Mouse (Mus musculus) megakaryocyte progenitor cell, adult 5-6 weeks (primary cell): ENCODE measurements around the gene Ncor2. TPM values are rescaled to one million over a fixed set of nuclear protein-coding genes. Genes with fewer than 3 reads are reported as not detected.
A peak's percentile ranks its signal among the peaks of the same experiment; 100 is the strongest.

Source experiments
- ATAC-seq: replicated peaks from 2 replicates; pipeline ENCODE4 v1.8.0; 2016; ENCODE audit warnings: mild to moderate bottlenecking, moderate TSS enrichment, inconsistent platforms; ENCODE audit not compliant: poor library complexity
- total RNA-seq, 2 experiments: library from RNA; stranded (forward) in 1 of 2; stranded (reverse) in 1 of 2; fragments of 157-497, 149-512 nt in 1 of 2; fragments of 200-1000 nt in 1 of 2; gene quantifications; 2 replicates each; pipeline versions ENCODE4 v1.2.3 to v1.2.4; 2015 to 2017

Gene Ncor2
- total RNA-seq, 2 experiments from 2014 or later: 10.9 to 50.1 TPM

- ATAC-seq: no peak
Observed at GRCm38 (mm10) chr5:125193478-125194439, 14.7 kb upstream of the Ncor2 start.

- no peak for ATAC-seq
Observed at GRCm38 (mm10) chr5:125191608-125192007, 12.6 kb upstream of the Ncor2 start.

GRCm38 (mm10) chr5:125190105-125190813 is 11.2 kb upstream of the Ncor2 start:
- ATAC-seq: no peak

- ATAC-seq: peak; percentile 92
Observed at GRCm38 (mm10) chr5:125189625-125190024, 10.6 kb upstream of the Ncor2 start.

- peak; percentile 34; the same call in 1 of the 2 replicates for ATAC-seq
Observed at GRCm38 (mm10) chr5:125188812-125189598, 10.0 kb upstream of the Ncor2 start.

- no peak for ATAC-seq
Observed at GRCm38 (mm10) chr5:125184826-125185225, 5.8 kb upstream of the Ncor2 start.

GRCm38 (mm10) chr5:125183321-125184003 is 4.4 kb upstream of the Ncor2 start:
- ATAC-seq: peak; percentile 67

- no peak for ATAC-seq
Observed at GRCm38 (mm10) chr5:125180630-125181263, 1.7 kb upstream of the Ncor2 start.

GRCm38 (mm10) chr5:125179735-125180629 is 963 bp upstream of the Ncor2 start:
- peak; percentile 48 for ATAC-seq

- ATAC-seq: 0 out of 2 replicates have a peak, but pooled peaks have one; percentile 3
Observed at GRCm38 (mm10) chr5:125178171-125179006, 630 bp downstream of the Ncor2 start.

GRCm38 (mm10) chr5:125177481-125178134 is 1.4 kb downstream of the Ncor2 start:
- peak; percentile 56 for ATAC-seq

- ATAC-seq: no peak
Observed at GRCm38 (mm10) chr5:125176864-125177263, 2.2 kb downstream of the Ncor2 start.

- no peak for ATAC-seq
Observed at GRCm38 (mm10) chr5:125176370-125176766, 2.7 kb downstream of the Ncor2 start.

GRCm38 (mm10) chr5:125175673-125176369 is 3.2 kb downstream of the Ncor2 start:
- no peak for ATAC-seq

GRCm38 (mm10) chr5:125174726-125175672 is 4.0 kb downstream of the Ncor2 start:
- ATAC-seq: no peak

GRCm38 (mm10) chr5:125173868-125174267 is 5.2 kb downstream of the Ncor2 start:
- ATAC-seq: no peak
